Mouse (Mus musculus): ENCODE data around the gene Enpp6. TPM values are rescaled to one million over a fixed set of nuclear protein-coding genes. Genes with fewer than 3 reads are reported as not detected.

Gene Enpp6
- total RNA-seq, 2 experiments from 2014 or later, result 0.25 to 0.36 TPM

Other genes with a start within 250 kb of the Enpp6 start
- 10 to 100 TPM; 34.2 to 41.5 TPM for gene Irf2, start 247.2 kb upstream of the Enpp6 start, total RNA-seq (2021)